Mouse (Mus musculus): ENCODE results near the gene Rab43.

- TF ChIP-seq GATA1 (IDR thresholded peaks at IDR 0.05; ENCODE audit: low read length) = no peak
- TF ChIP-seq TAL1 (IDR thresholded peaks at IDR 0.05; ENCODE audit: low read length) = no peak
Measured at GRCm38 (mm10) chr6:87806028-87806427, 5.9 kb downstream of the Rab43 start.
